Mouse (Mus musculus) adrenal gland, postnatal 14 days (tissue): ENCODE results near the gene Mst1. TPM values are rescaled to one million over a fixed set of nuclear protein-coding genes. Genes with fewer than 3 reads are reported as not detected.

Source experiments
- DNase-seq: peaks from one replicate; pipeline ENCODE4 v3.0.0; 2021; ENCODE audit warnings: mixed read lengths
- microRNA-seq, 2 experiments: library from miRNA; unstranded; fragments of <30 nt; microRNA quantifications; one replicate each; pipeline ENCODE4 v1.2.0; 2021
- total RNA-seq: library from RNA; stranded (reverse); gene quantifications from 2 replicates; pipeline ENCODE4 v1.2.3, GENCODE M21; 2021

Mst1 gene
- total RNA-seq, 1 experiment from 2014 or later, result 20.2 TPM

GRCm38 (mm10) chr9:108129042-108129948 lies 49.1 kb downstream of the Mst1 start:
- DNase-seq, result no peak

GRCm38 (mm10) chr9:108131502-108131901 lies 51.3 kb downstream of the Mst1 start:
- DNase-seq, result no peak

- no peak for DNase-seq
Measured at GRCm38 (mm10) chr9:108132373-108132772, 52.1 kb downstream of the Mst1 start.

DNA sequence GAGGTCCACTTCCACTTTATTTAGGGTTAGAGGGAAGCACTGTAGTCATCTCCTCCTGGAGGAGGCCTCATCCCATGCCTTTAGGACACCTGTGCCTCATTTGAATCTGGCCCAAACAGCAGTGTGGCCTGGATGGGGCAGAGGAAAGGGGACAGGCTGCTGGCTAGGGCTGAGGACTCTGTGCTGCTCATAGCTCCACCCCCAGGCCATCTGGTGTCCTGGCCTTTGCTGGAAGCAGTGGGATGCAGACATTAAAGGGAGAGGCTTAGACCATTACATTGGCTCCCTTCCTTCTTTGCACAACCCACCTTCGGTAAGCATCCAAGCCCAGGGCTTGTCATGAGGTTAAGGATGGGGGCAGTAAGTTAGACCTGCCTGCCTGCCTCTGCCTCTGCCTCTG lies 53.2 kb downstream of the Mst1 start:
- no peak for DNase-seq

Small RNA genes lying within 50 kb of the gene (microRNA-seq; reads per million reads assigned to microRNA genes)
- gene Gm47303 (0 reads per million in 2 experiments), gene Mir7088 (0 reads per million in 2 experiments)

Other genes with a start within 250 kb of the Mst1 start
- 49.8 and 61.4 TPM in 2 replicates for gene Rbm6, start 207.2 kb upstream of the Mst1 start, total RNA-seq
- 12.3 and 14.0 TPM in 2 replicates for gene Mon1a, start 192.3 kb upstream of the Mst1 start, total RNA-seq
- gene Mst1r, start 173.6 kb upstream of the Mst1 start, total RNA-seq, result 5.0 and 8.7 TPM in 2 replicates
- not detected in 2 replicates for gene Actl11, start 152.0 kb upstream of the Mst1 start, total RNA-seq
- gene Camkv, start 144.8 kb upstream of the Mst1 start, total RNA-seq, result 1.3 and 2.3 TPM in 2 replicates
- 3.7 and 5.7 TPM in 2 replicates for gene Traip, start 130.3 kb upstream of the Mst1 start, total RNA-seq
- 15.2 and 20.9 TPM in 2 replicates for gene Uba7, start 104.9 kb upstream of the Mst1 start, total RNA-seq
- gene Gm20661, start 97.4 kb upstream of the Mst1 start, total RNA-seq, result 0.52 and 0.90 TPM in 2 replicates
- 12.5 and 15.3 TPM in 2 replicates for gene Inka1, start 94.6 kb upstream of the Mst1 start, total RNA-seq
- 1.1 and 3.2 TPM in 2 replicates for gene Cdhr4, start 87.9 kb upstream of the Mst1 start, total RNA-seq
- gene Gm20662, start 84.1 kb upstream of the Mst1 start, total RNA-seq, result 0.19 TPM in 1 of 2 replicates, not detected in the other
- gene Ip6k1, start 77.9 kb upstream of the Mst1 start, total RNA-seq, result 92.7 and 106 TPM in 2 replicates
- gene Gmppb, start 31.2 kb upstream of the Mst1 start, total RNA-seq, result 20.2 and 20.9 TPM in 2 replicates
- 4.1 and 4.4 TPM in 2 replicates for gene Amigo3, start 27.3 kb upstream of the Mst1 start, total RNA-seq
- gene Rnf123, start 2.9 kb downstream of the Mst1 start, total RNA-seq, result 54.2 and 66.6 TPM in 2 replicates
- 76.2 and 76.5 TPM in 2 replicates for gene Apeh, start 14.2 kb downstream of the Mst1 start, total RNA-seq
- 2.9 TPM in 2 replicates for gene Bsn, start 109.9 kb downstream of the Mst1 start, total RNA-seq
- gene Dag1, start 183.5 kb downstream of the Mst1 start, total RNA-seq, result 156 and 176 TPM in 2 replicates
- 16.9 and 21.2 TPM in 2 replicates for gene Nicn1, start 210.0 kb downstream of the Mst1 start, total RNA-seq
- 6.8 and 13.2 TPM in 2 replicates for gene Amt, start 216.4 kb downstream of the Mst1 start, total RNA-seq
- gene Rhoa, start 225.7 kb downstream of the Mst1 start, total RNA-seq, result 359 and 362 TPM in 2 replicates
- 30.4 and 34.1 TPM in 2 replicates for gene Tcta, start 225.7 kb downstream of the Mst1 start, total RNA-seq